Mouse (Mus musculus) hindbrain, postnatal 0 days (tissue): Measurements from ENCODE around the gene Tmem223. TPM values are rescaled to one million over a fixed set of nuclear protein-coding genes. Genes with fewer than 3 reads are reported as not detected.

Experiments
- ATAC-seq: fragments of 200-750 bp; cut with Nextera tagmentation; 2 replicates; pipeline ENCODE4 v1.8.0; 2017; ENCODE audit warnings: mild to moderate bottlenecking, moderate TSS enrichment, moderate library complexity
- DNase-seq: peaks from one replicate; pipeline ENCODE4 v3.0.0-alpha.2; 2015; ENCODE audit warnings: low spot score
- H3K27ac ChIP-seq: fragments of 300-500 bp; sonication (generic); 2 replicates; pipeline ENCODE4 v1.5.1; 2014; ENCODE audit warnings: mild to moderate bottlenecking
- H3K27me3 ChIP-seq: fragments of 300-500 bp; sonication (generic); 2 replicates; pipeline ENCODE4 v1.6.1; 2014; ENCODE audit warnings: low read length, mixed read lengths; ENCODE audit not compliant: insufficient read depth
- H3K36me3 ChIP-seq: fragments of 300-500 bp; sonication (generic); 2 replicates; pipeline ENCODE4 v1.6.1; 2014; ENCODE audit warnings: low read length, mixed read lengths; ENCODE audit not compliant: insufficient read depth
- H3K4me1 ChIP-seq: fragments of 300-500 bp; sonication (generic); 2 replicates; pipeline ENCODE4 v1.6.1; 2014; ENCODE audit warnings: antibody characterized with exemption, low read length, mixed read lengths; ENCODE audit not compliant: insufficient read depth
- H3K4me2 ChIP-seq: fragments of 300-500 bp; sonication (generic); 2 replicates; pipeline ENCODE4 v1.6.1; 2014; ENCODE audit warnings: low read depth, mild to moderate bottlenecking, low read length, moderate library complexity, mixed read lengths
- H3K4me3 ChIP-seq: fragments of 300-500 bp; sonication (generic); 2 replicates; pipeline ENCODE4 v1.5.1; 2014; ENCODE audit warnings: low read length
- H3K9ac ChIP-seq: fragments of 300-500 bp; sonication (generic); replicated peaks from 2 replicates; pipeline ENCODE4 v1.6.1; 2014; ENCODE audit warnings: mild to moderate bottlenecking, low read length, moderate library complexity, mixed read lengths
- H3K9me3 ChIP-seq: fragments of 300-500 bp; sonication (generic); 2 replicates; pipeline ENCODE4 v1.6.1; 2016; ENCODE audit warnings: low read length, mixed read lengths
- CTCF ChIP-seq: IDR thresholded peaks from 2 replicates; pipeline ENCODE4 v1.5.1; 2016; ENCODE audit warnings: antibody characterized with exemption, control low read depth, low read depth
- WGBS: fragments of 180-500 bp; shearing (Covaris S2); extraction: QIAGEN DNeasy Blood & Tissue Kit; methylation state at CpG from one replicate; pipeline ENCODE4 v1.1.7; 2014; 5-methylcytosine and 5-hydroxymethylcytosine counted together
- polyA plus RNA-seq: library from polyadenylated mRNA; unstranded; fragments of >200 nt; fragmentation: Nextera tagmentation; extraction: Ambion mirVana; gene quantifications from 2 replicates; pipeline ENCODE4 v1.2.1, GENCODE M21; 2015
- total RNA-seq: library from RNA; depleted of rRNA; stranded (reverse); fragments of >200 nt; gene quantifications from 2 replicates; pipeline ENCODE4 v1.2.3, GENCODE M21; 2014

Tmem223 gene
- total and polyA plus RNA-seq, 2 experiments from 2014 or later, result 233 to 347 TPM

GRCm38 (mm10) chr19:8774951-8775421 lies 4.2 kb downstream of the Tmem223 start:
- no peaks in the 10 kb centered on the region for H3K9me3 ChIP-seq
- H3K4me2 ChIP-seq, result peak overlapping the region; percentile 95
- H3K27ac ChIP-seq, result peak overlapping the region; percentile 95
- DNase-seq (peak; percentile 31), ATAC-seq (no peak; the same call in none of the 2 replicates)
- no peak for TF ChIP-seq CTCF
- no peaks in the 10 kb centered on the region for H3K27me3 ChIP-seq
- H3K9ac ChIP-seq, result peak overlapping the region; percentile 93
- H3K4me1 ChIP-seq, result peaks cover 12% of the 10 kb centered on the region
- H3K36me3 ChIP-seq, result peaks cover 16% of the 10 kb centered on the region; the same call in 1 of the 2 replicates
- H3K4me3 ChIP-seq, result peak overlapping the region; percentile 69
- 5% methylated on average over 20 of the region's 20 CpGs for WGBS

GRCm38 (mm10) chr19:8786008-8786781 lies 15.4 kb downstream of the Tmem223 start, which contains the start of gene Taf6l:
Gene Taf6l (minus strand): TSS chr19:8786417.
- Histone ChIP-seq H3K9ac (peak within 1 kb of the TSS; percentile 55), H3K4me2 (peak within 1 kb of the TSS; percentile 61), H3K36me3 (peaks cover 17% of the 10 kb centered on the region; the same call in 1 of the 2 replicates), H3K9me3 (no peaks in the 10 kb centered on the region), H3K4me1 (no peaks in the 10 kb centered on the region), H3K4me3 (peak within 1 kb of the TSS; percentile 57), H3K27ac (peak within 1 kb of the TSS; percentile 64; the same call in 1 of the 2 replicates), H3K27me3 (no peaks in the 10 kb centered on the region)
- WGBS, result under 1% methylated on average over 32 of the region's 32 CpGs
- DNase-seq, result peak; percentile 97
- ATAC-seq, result peak; percentile 100
- TF ChIP-seq CTCF, result peak; percentile 63

- no peak overlapping the region for H3K9ac ChIP-seq
These were observed 17.7 kb downstream of the Tmem223 start for GRCm38 (mm10) chr19:8788521-8788920.

GRCm38 (mm10) chr19:8789171-8789570 lies 18.4 kb downstream of the Tmem223 start:
- TF ChIP-seq CTCF, result no peak
- WGBS, result 40% methylated on average over 1 of the region's 1 CpGs
- DNase-seq (no peak), ATAC-seq (no peak)
- Histone ChIP-seq H3K36me3 (peaks cover 13% of the 10 kb centered on the region), H3K27ac (peak overlapping the region; percentile 42; the same call in 1 of the 2 replicates), H3K27me3 (no peaks in the 10 kb centered on the region), H3K4me3 (no peak overlapping the region), H3K9ac (no peak overlapping the region), H3K9me3 (no peaks in the 10 kb centered on the region), H3K4me1 (no peaks in the 10 kb centered on the region), H3K4me2 (no peak overlapping the region)

More at GRCm38 (mm10) chr19:8788521-8788920, 17.7 kb downstream of the Tmem223 start:
- Histone ChIP-seq H3K27ac (peak overlapping the region; percentile 42; the same call in 1 of the 2 replicates), H3K4me1 (no peaks in the 10 kb centered on the region), H3K36me3 (peaks cover 8% of the 10 kb centered on the region), H3K9me3 (no peaks in the 10 kb centered on the region), H3K4me3 (no peak overlapping the region), H3K4me2 (no peak overlapping the region), H3K27me3 (no peaks in the 10 kb centered on the region)
- TF ChIP-seq CTCF, result no peak
- ATAC-seq (no peak), DNase-seq (peak; percentile 56)
- WGBS, result 22% methylated on average over 3 of the region's 3 CpGs

GRCm38 (mm10) chr19:8790171-8790570 lies 19.4 kb downstream of the Tmem223 start:
- H3K27ac ChIP-seq, result no peak overlapping the region
- no peak overlapping the region for H3K9ac ChIP-seq
- no peaks in the 10 kb centered on the region for H3K4me1 ChIP-seq
- no peaks in the 10 kb centered on the region for H3K9me3 ChIP-seq
- ATAC-seq (no peak), DNase-seq (no peak)
- no peak for TF ChIP-seq CTCF
- H3K4me3 ChIP-seq, result no peak overlapping the region
- peaks cover 23% of the 10 kb centered on the region for H3K36me3 ChIP-seq
- H3K4me2 ChIP-seq, result no peak overlapping the region
- 75% methylated on average over 7 of the region's 7 CpGs for WGBS
- H3K27me3 ChIP-seq, result no peaks in the 10 kb centered on the region

GRCm38 (mm10) chr19:8798264-8798946 lies 27.6 kb downstream of the Tmem223 start, which contains the start of gene Polr2g:
Gene Polr2g (minus strand): TSS chr19:8798577.
- Histone ChIP-seq H3K36me3 (peaks cover 23% of the 10 kb centered on the region), H3K27ac (peak within 1 kb of the TSS; percentile 76), H3K4me3 (peak within 1 kb of the TSS; percentile 81), H3K9ac (peak within 1 kb of the TSS; percentile 77), H3K27me3 (no peaks in the 10 kb centered on the region), H3K4me2 (peak within 1 kb of the TSS; percentile 76), H3K9me3 (no peaks in the 10 kb centered on the region), H3K4me1 (peaks cover 3% of the 10 kb centered on the region; the same call in 1 of the 2 replicates)
- DNase-seq, result peak; percentile 96
- 2% methylated on average over 25 of the region's 25 CpGs for WGBS
- peak; percentile 73 for ATAC-seq
- TF ChIP-seq CTCF, result no peak
